In genomic region chr9:108002778-108003530, GRCm38 (mm10) we compare ENCODE assay signal across 7 mouse cellular contexts. TPM values are rescaled to one million over a fixed set of nuclear protein-coding genes. Genes with fewer than 3 reads are reported as not detected.
DNase-seq lines count a peak whose midpoint lies in the region; ATAC-seq and TF ChIP-seq lines count a peak whose summit lies in the region.

No protein-coding gene starts in this region.

- in situ Hi-C loops in Patski (cut with MboI; ENCODE audit: low pct_unique_long_range_greater_than_20kb): no loop called here

- no peaks in the 10 kb centered on the region for H3K9me3 ChIP-seq in limb, embryonic 10.5 days (replicated peaks)
- H3K9me3 ChIP-seq in midbrain, embryonic 15.5 days: no peaks in the 10 kb centered on the region

- WGBS in limb, embryonic 10.5 days: under 1% methylated on average over 50 of the region's 50 CpGs
- WGBS in midbrain, embryonic 15.5 days: under 1% methylated on average over 50 of the region's 50 CpGs

- POLR2A ChIA-PET in Patski (lab: Charles Lee): interaction anchor here (0.6 to 1.4 kb wide), 5 partner anchors 11 to 98 kb away, joined by 3 to 4 read pairs (median 4); partner anchors contain the start of genes Cdhr4 and Uba7

- CTCF ChIA-PET in Patski (lab: Charles Lee): interaction anchor here (1.1 kb wide), 1 partner anchor 25 kb away, joined by 3 read pairs; no protein-coding TSS in a partner anchor

- TF ChIP-seq POLR2A in embryonic fibroblast, embryonic 13.5 days (IDR thresholded peaks at IDR 0.05; ENCODE audit: low read depth, low read length): no peak; the same call in 1 of the 2 replicates

- H3K27me3 ChIP-seq in Patski: no peaks in the 10 kb centered on the region
- H3K27me3 ChIP-seq in limb, embryonic 10.5 days (ENCODE audit: low read depth, poor library complexity, severe bottlenecking): no peaks in the 10 kb centered on the region
- no peaks in the 10 kb centered on the region for H3K27me3 ChIP-seq in midbrain, embryonic 15.5 days (replicated peaks)

- peaks cover 14% of the 10 kb centered on the region for H3K36me3 ChIP-seq in limb, embryonic 10.5 days
- no peaks in the 10 kb centered on the region for H3K36me3 ChIP-seq in midbrain, embryonic 15.5 days (replicated peaks)

- DNase-seq in left cerebral cortex, adult 2 months (ENCODE audit: extremely low spot score in 1 of 2, low spot score in 2 of 2): no peak
- no peak for DNase-seq in left cerebral cortex, postnatal 36 days (ENCODE audit: low spot score in 2 of 2)
- DNase-seq in Patski (ENCODE audit: low read depth, low spot score): no peak
- DNase-seq in limb, embryonic 10.5 days (ENCODE audit: low spot score): no peak
- DNase-seq in layer of hippocampus, adult 11-12 months (ENCODE audit: low spot score): no peak

- intact Hi-C loops in left cerebral cortex, adult 2 months (cut with DNase I): no loop called here
- intact Hi-C loops in left cerebral cortex, postnatal 36 days (cut with DNase I): no loop called here

- peak overlapping the region; percentile 87 for H3K4me2 ChIP-seq in midbrain, embryonic 15.5 days

- peak overlapping the region; percentile 75 for H3K4me3 ChIP-seq in left cerebral cortex, adult 2 months
- H3K4me3 ChIP-seq in embryonic fibroblast, embryonic 13.5 days (ENCODE audit: insufficient read depth, low read length): peak overlapping the region; percentile 90
- peak overlapping the region; percentile 99 for H3K4me3 ChIP-seq in limb, embryonic 10.5 days
- H3K4me3 ChIP-seq in midbrain, embryonic 15.5 days: peak overlapping the region; percentile 89

- no peaks in the 10 kb centered on the region; the same call in 1 of the 2 replicates for H3K4me1 ChIP-seq in embryonic fibroblast, embryonic 13.5 days (ENCODE audit: control insufficient read depth, insufficient read depth, low read length)
- H3K4me1 ChIP-seq in limb, embryonic 10.5 days: peaks cover 24% of the 10 kb centered on the region
- peaks cover 37% of the 10 kb centered on the region for H3K4me1 ChIP-seq in midbrain, embryonic 15.5 days

- no peak for TF ChIP-seq CTCF in left cerebral cortex, adult 2 months (IDR thresholded peaks at IDR 0.05)
- no peak for TF ChIP-seq CTCF in Patski (IDR thresholded peaks at IDR 0.05)
- TF ChIP-seq CTCF in embryonic fibroblast, embryonic 13.5 days (IDR thresholded peaks at IDR 0.05; ENCODE audit: borderline replicate concordance, insufficient read depth, low read length): no peak

- peak overlapping the region; percentile 98 for H3K9ac ChIP-seq in midbrain, embryonic 15.5 days

- peak overlapping the region; percentile 99 for H3K27ac ChIP-seq in left cerebral cortex, adult 2 months
- H3K27ac ChIP-seq in embryonic fibroblast, embryonic 13.5 days (ENCODE audit: insufficient read depth, low read length): peak overlapping the region; percentile 49
- peak overlapping the region; percentile 97 for H3K27ac ChIP-seq in limb, embryonic 10.5 days
- H3K27ac ChIP-seq in midbrain, embryonic 15.5 days: peak overlapping the region; percentile 95

- ATAC-seq in Patski: peak; percentile 24
- ATAC-seq in midbrain, embryonic 15.5 days (replicated peaks): peak; percentile 62; the same call in 1 of the 2 replicates

RNA-seq across cellular contexts. Expression of gene Ip6k1, which starts 0.7 kb away (rescaled TPM):
- 100 to 1,000 TPM; 205 to 207 TPM for total RNA-seq in left cerebral cortex, adult 2 months (2021)
- 100 to 1,000 TPM; 196 to 205 TPM for total RNA-seq in left cerebral cortex, postnatal 36 days (2021)
- 83.8 TPM for polyA plus RNA-seq in Patski (2021)
- 54.9 and 57.9 TPM in 2 replicates for polyA plus RNA-seq in embryonic fibroblast, embryonic 13.5 days (2011; ENCODE audit: insufficient read length, low read depth, missing spikeins)
- polyA plus RNA-seq in limb, embryonic 10.5 days (2016; fragmentation: Nextera tagmentation; extraction: Ambion mirVana): 54.1 and 69.8 TPM in 2 replicates
- 119 and 124 TPM in 2 replicates for polyA plus RNA-seq in midbrain, embryonic 15.5 days (2015; fragmentation: Nextera tagmentation; extraction: Ambion mirVana)

RNA-seq across cellular contexts. Expression of gene Gm20662, which starts 6.8 kb away (rescaled TPM):
- 1 to 10 TPM; 1.2 to 2.4 TPM for total RNA-seq in left cerebral cortex, adult 2 months (2021)
- total RNA-seq in left cerebral cortex, postnatal 36 days (2021): 1 to 10 TPM in 1 of 2 experiments, not detected in 1; 2.3 TPM
- polyA plus RNA-seq in Patski (2021): not detected
- polyA plus RNA-seq in embryonic fibroblast, embryonic 13.5 days (2011; ENCODE audit: insufficient read length, low read depth, missing spikeins): not detected in 2 replicates
- 0.34 and 0.93 TPM in 2 replicates for polyA plus RNA-seq in limb, embryonic 10.5 days (2016; fragmentation: Nextera tagmentation; extraction: Ambion mirVana)
- polyA plus RNA-seq in midbrain, embryonic 15.5 days (2015; fragmentation: Nextera tagmentation; extraction: Ambion mirVana): 0.50 and 0.60 TPM in 2 replicates

RNA-seq across cellular contexts. Expression of gene Cdhr4, which starts 10.7 kb away (rescaled TPM):
- 1 to 10 TPM; 1.3 to 2.3 TPM for total RNA-seq in left cerebral cortex, adult 2 months (2021)
- total RNA-seq in left cerebral cortex, postnatal 36 days (2021): 1 to 10 TPM in 1 of 2 experiments, under 1 TPM in 1; 0.79 to 1.4 TPM
- polyA plus RNA-seq in Patski (2021): not detected
- polyA plus RNA-seq in embryonic fibroblast, embryonic 13.5 days (2011; ENCODE audit: insufficient read length, low read depth, missing spikeins): 2.1 and 4.0 TPM in 2 replicates
- 6.5 and 11.9 TPM in 2 replicates for polyA plus RNA-seq in limb, embryonic 10.5 days (2016; fragmentation: Nextera tagmentation; extraction: Ambion mirVana)
- polyA plus RNA-seq in midbrain, embryonic 15.5 days (2015; fragmentation: Nextera tagmentation; extraction: Ambion mirVana): 1.8 and 2.5 TPM in 2 replicates

RNA-seq across cellular contexts. Expression of gene Inka1, which starts 17.3 kb away (rescaled TPM):
- 1 to 10 TPM; 2.8 to 4.0 TPM for total RNA-seq in left cerebral cortex, adult 2 months (2021)
- 1 to 10 TPM; 4.4 to 4.9 TPM for total RNA-seq in left cerebral cortex, postnatal 36 days (2021)
- 0.24 TPM for polyA plus RNA-seq in Patski (2021)
- 15.0 and 21.0 TPM in 2 replicates for polyA plus RNA-seq in embryonic fibroblast, embryonic 13.5 days (2011; ENCODE audit: insufficient read length, low read depth, missing spikeins)
- polyA plus RNA-seq in limb, embryonic 10.5 days (2016; fragmentation: Nextera tagmentation; extraction: Ambion mirVana): 180 and 189 TPM in 2 replicates
- 15.1 and 17.1 TPM in 2 replicates for polyA plus RNA-seq in midbrain, embryonic 15.5 days (2015; fragmentation: Nextera tagmentation; extraction: Ambion mirVana)

RNA-seq across cellular contexts. Expression of gene Gm20661, which starts 20.1 kb away (rescaled TPM):
- total RNA-seq in left cerebral cortex, adult 2 months (2021): under 1 TPM; 0.28 to 0.66 TPM
- total RNA-seq in left cerebral cortex, postnatal 36 days (2021): not detected
- polyA plus RNA-seq in Patski (2021): not detected
- 0.75 and 1.2 TPM in 2 replicates for polyA plus RNA-seq in embryonic fibroblast, embryonic 13.5 days (2011; ENCODE audit: insufficient read length, low read depth, missing spikeins)
- polyA plus RNA-seq in limb, embryonic 10.5 days (2016; fragmentation: Nextera tagmentation; extraction: Ambion mirVana): 3.5 and 6.2 TPM in 2 replicates
- polyA plus RNA-seq in midbrain, embryonic 15.5 days (2015; fragmentation: Nextera tagmentation; extraction: Ambion mirVana): 0.88 and 1.6 TPM in 2 replicates

Comparison
In these comparisons a context has a peak if more than half of its experiments do, and no peak if none do; other contexts are left out.
1. H3K27ac ChIP-seq: peak in every context shown above with its lines; median percentile 99 in left cerebral cortex, adult 2 months; 97 in limb, embryonic 10.5 days; 95 in midbrain, embryonic 15.5 days; 49 in embryonic fibroblast, embryonic 13.5 days.